Mouse (Mus musculus): Measurements from ENCODE around the gene Zfp282. TPM values are rescaled to one million over a fixed set of nuclear protein-coding genes. Genes with fewer than 3 reads are reported as not detected.

Gene Zfp282
- 12.0 and 12.1 TPM in 2 replicates for polyA plus RNA-seq (2015; fragmentation: Nextera tagmentation; extraction: Ambion mirVana)

DNA sequence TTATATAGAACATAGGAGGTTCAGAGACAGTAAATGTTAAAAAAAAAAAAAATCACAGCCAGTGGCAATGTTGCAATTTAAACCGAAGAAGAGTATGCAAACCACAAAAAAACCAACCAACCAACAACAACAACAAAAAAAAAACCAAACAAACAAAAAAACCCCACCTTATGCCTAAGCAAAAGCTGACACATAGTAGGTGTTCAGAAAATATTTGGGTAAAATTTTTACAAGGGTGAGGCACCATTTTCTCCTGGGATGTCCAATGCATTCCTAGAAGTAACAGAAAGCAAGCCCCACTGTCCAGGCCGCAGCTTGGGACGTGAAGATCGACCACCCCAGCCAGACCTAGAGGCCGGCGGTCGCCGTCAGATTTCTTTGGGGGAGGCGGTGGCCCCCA, at the start of gene Zfp282:
TSS of gene Zfp282 (plus strand) at position 147 of the 400 bp plus-strand sequence.
- Histone ChIP-seq H3K9ac (peak within 1 kb of the TSS; percentile 96), H3K4me2 (replicated peaks) (peak within 1 kb of the TSS; percentile 78), H3K36me3 (peaks cover 14% of the 10 kb centered on the region), H3K4me1 (replicated peaks) (peaks cover 15% of the 10 kb centered on the region), H3K27me3 (replicated peaks) (no peaks in the 10 kb centered on the region), H3K4me3 (replicated peaks) (peak within 1 kb of the TSS; percentile 98), H3K27ac (peak within 1 kb of the TSS; percentile 99), H3K9me3 (no peaks in the 10 kb centered on the region)
- WGBS: 4% methylated on average over 9 of the region's 9 CpGs
- no peak for ATAC-seq

DNA sequence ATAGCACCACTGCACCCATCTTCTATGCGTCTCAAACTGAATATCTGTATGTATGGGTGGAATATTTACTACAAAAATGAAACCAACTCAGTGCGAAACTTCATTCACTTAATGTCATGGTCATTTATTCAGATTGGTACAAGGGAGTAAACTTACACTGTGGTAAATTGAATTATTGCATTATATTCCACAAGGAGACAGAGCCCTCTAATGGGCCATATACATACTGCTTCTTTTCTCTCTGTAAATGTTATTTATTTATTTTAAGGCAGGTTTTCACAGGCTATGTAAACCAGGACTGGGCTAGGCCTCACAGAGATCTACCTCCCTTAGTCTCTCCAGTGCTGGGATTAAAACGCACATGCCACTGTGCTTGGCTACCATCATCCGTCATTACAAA, 49.5 kb upstream of the Zfp282 start:
- H3K27me3 ChIP-seq (replicated peaks): no peaks in the 10 kb centered on the region
- H3K27ac ChIP-seq: no peak overlapping the region
- H3K36me3 ChIP-seq: no peaks in the 10 kb centered on the region
- H3K4me1 ChIP-seq (replicated peaks): peaks cover 4% of the 10 kb centered on the region; the same call in 1 of the 2 replicates
- no peaks in the 10 kb centered on the region for H3K9me3 ChIP-seq
- no peak overlapping the region for H3K4me3 ChIP-seq (replicated peaks)
- no peak for ATAC-seq
- no peak overlapping the region for H3K9ac ChIP-seq
- WGBS: 94% methylated on average over 4 of the region's 4 CpGs
- H3K4me2 ChIP-seq (replicated peaks): no peak overlapping the region

DNA sequence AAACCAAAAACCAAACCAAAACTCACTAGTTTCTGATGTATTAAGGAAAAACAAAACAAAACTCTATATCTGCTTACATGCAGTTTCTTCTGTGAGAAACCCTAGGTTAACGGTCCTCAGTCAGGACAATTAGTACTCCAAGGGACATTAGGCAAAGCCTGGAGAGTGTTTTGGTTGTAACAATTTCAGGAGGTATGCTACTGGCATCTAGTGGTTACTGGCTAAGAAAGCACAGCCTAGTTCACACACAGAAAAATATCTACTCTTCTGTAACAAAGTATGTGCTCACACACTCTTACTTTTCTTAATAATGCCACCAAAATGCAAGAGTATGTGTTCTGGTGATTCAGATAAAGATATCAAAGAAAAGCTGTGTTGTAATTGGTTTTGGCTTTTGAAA, 48.1 kb upstream of the Zfp282 start:
- no peak overlapping the region for H3K4me2 ChIP-seq (replicated peaks)
- WGBS: 47% methylated on average over 1 of the region's 1 CpGs
- no peaks in the 10 kb centered on the region for H3K27me3 ChIP-seq (replicated peaks)
- no peaks in the 10 kb centered on the region for H3K9me3 ChIP-seq
- H3K9ac ChIP-seq: no peak overlapping the region
- H3K36me3 ChIP-seq: no peaks in the 10 kb centered on the region
- ATAC-seq: no peak
- no peak overlapping the region for H3K27ac ChIP-seq
- H3K4me3 ChIP-seq (replicated peaks): no peak overlapping the region
- peaks cover 4% of the 10 kb centered on the region; the same call in 1 of the 2 replicates for H3K4me1 ChIP-seq (replicated peaks)

DNA sequence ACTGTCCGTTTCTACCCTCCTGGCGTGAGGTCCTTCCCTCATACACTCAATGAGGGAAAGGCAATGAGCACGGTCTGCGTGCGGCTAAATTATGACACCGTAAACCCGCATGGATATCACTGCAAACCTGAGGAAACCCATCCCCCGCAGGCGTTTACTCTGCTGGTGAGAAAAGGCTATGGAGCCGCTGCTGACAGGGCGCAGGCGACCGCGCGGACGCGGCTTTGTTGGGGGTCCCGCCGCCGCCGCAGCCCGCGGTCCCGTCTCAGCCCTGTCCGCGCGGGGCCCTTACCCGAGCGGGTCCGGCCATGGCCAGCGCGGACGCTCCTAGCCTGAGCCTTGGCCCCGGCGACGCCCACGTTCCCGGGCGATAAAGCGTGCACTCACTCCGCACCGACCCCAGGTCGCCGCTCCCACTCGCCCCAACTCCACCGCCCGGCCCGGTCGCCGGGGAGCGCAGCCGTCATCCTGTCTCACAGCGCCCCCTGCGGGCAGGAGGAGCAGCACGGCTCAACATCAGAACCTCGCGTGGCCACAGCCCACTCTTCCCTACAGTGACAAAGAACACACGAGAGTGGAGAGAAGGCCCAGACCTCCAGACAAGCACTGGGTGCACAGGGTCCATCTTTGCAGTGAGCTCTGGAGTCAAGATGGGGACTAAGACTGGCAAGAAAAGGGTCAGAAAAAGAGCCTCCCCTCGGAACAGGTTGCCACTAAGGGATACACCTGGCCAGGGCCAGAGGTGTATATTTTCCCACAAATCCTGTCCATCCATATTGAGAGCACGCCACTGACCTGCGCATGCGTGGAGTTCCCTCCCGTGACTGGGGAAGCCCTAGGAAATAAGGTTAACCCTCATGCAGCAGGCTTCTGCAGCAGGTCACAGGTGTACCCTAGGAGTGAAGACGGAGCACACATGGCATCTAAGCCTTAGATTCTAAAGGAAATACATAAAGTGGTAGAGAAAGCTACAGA, 46.6 kb upstream of the Zfp282 start, which contains the start of gene Zfp786:
TSS of gene Zfp786 (minus strand) at position 764 of the 975 bp plus-strand sequence.
- Histone ChIP-seq H3K27me3 (replicated peaks) (no peaks in the 10 kb centered on the region), H3K9ac (peak within 1 kb of the TSS; percentile 85), H3K4me2 (replicated peaks) (peak within 1 kb of the TSS; percentile 66), H3K9me3 (no peaks in the 10 kb centered on the region), H3K36me3 (no peaks in the 10 kb centered on the region), H3K4me1 (replicated peaks) (peaks cover 4% of the 10 kb centered on the region; the same call in 1 of the 2 replicates), H3K27ac (peak within 1 kb of the TSS; percentile 78), H3K4me3 (replicated peaks) (peak within 1 kb of the TSS; percentile 94)
- peak; percentile 94 for ATAC-seq
- WGBS: 1% methylated on average over 64 of the region's 64 CpGs

DNA sequence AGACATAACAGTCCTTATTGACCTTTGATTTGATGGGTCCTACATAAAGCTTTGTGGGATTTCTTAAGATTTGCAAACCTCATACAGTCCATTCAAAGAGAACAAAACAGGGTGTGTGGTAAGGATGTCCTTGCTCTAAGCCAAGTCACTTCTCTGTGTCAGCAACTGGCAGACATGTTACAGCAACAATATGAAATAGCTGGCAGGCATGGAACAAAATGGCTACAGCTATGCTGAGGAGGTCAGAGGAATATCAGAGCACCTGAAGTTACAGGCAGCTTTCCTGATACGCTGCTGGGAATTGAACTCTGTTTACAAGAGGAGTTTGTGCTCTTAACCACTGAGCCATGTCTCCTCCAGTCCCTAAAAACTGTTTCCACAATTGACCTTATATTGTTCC, 44.8 kb upstream of the Zfp282 start:
- peaks cover 4% of the 10 kb centered on the region; the same call in 1 of the 2 replicates for H3K4me1 ChIP-seq (replicated peaks)
- WGBS: 89% methylated on average over 1 of the region's 1 CpGs
- no peak for ATAC-seq

DNA sequence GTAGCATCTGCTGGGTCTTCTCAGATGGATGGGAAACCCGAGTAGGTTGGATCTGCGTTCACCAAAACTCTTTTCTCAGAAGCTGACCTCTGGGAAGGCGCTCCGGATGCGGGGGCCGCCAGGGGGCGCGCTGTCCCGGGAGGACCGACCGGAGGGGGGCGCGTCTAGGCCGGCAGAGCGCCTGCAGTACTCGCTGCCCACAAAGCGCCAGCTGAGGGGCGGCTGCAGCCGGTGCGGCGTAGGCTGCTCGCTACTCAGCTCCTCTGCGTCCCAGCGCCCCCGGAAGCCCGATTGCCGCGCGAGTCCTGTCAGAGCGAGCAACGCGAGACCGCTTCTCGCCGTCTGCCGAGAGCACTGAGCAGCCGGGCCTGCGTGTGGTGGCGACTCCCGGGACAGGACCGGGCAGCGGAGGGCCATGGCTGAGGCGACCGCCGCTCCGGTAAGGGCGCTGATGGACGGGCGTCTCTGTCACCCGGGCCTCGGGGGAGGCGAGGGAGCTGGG, 41.5 kb upstream of the Zfp282 start, which contains the start of gene Zfp398:
TSS of gene Zfp398 (plus strand) at position 180 of the 502 bp plus-strand sequence.
- H3K9ac ChIP-seq: peak within 1 kb of the TSS; percentile 92
- WGBS: under 1% methylated on average over 52 of the region's 52 CpGs

More for the DNA sequence above, 44.8 kb upstream of the Zfp282 start:
- H3K9me3 ChIP-seq: no peaks in the 10 kb centered on the region
- H3K9ac ChIP-seq: no peak overlapping the region
- H3K4me3 ChIP-seq (replicated peaks): no peak overlapping the region
- H3K27ac ChIP-seq: no peak overlapping the region
- no peaks in the 10 kb centered on the region for H3K36me3 ChIP-seq
- no peak overlapping the region for H3K4me2 ChIP-seq (replicated peaks)
- no peaks in the 10 kb centered on the region for H3K27me3 ChIP-seq (replicated peaks)

DNA sequence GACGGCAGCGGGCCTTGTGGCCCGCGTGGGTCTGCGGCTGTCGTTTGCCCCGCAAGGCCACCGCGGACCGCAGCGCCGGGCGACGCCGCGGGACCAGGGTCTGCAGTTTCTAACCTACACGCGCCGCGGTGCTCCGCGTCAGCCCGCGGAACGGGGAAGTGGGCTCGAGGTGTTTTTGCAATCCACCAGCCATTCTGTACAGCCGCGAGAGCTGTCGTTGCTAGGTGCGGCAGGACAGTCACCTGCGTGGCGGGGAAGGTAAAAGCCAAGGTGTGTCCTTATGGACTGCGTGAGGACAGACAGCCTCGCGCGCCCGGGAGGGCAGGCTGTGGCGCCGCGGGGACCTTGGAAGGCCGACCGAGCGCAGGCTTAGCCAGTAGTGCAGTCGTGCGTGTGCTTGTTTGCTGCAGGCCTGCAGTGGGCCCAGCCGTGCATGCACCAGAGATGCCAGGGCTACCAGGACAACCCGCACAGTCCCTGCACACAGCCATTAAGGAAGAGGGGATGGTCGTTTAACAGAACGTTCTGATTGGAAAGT, 41.0 kb upstream of the Zfp282 start:
- Histone ChIP-seq H3K9ac (peak overlapping the region; percentile 92), H3K4me2 (replicated peaks) (peak overlapping the region; percentile 57), H3K36me3 (no peaks in the 10 kb centered on the region), H3K9me3 (no peaks in the 10 kb centered on the region), H3K4me1 (replicated peaks) (no peaks in the 10 kb centered on the region; the same call in 1 of the 2 replicates), H3K27ac (peak overlapping the region; percentile 97), H3K27me3 (replicated peaks) (no peaks in the 10 kb centered on the region), H3K4me3 (replicated peaks) (peak overlapping the region; percentile 90)
- under 1% methylated on average over 49 of the region's 49 CpGs for WGBS
- ATAC-seq: peak; percentile 78

More for the DNA sequence above, 41.5 kb upstream of the Zfp282 start, which contains the start of gene Zfp398:
- Histone ChIP-seq H3K36me3 (no peaks in the 10 kb centered on the region), H3K4me2 (replicated peaks) (peak within 1 kb of the TSS; percentile 57), H3K27ac (peak within 1 kb of the TSS; percentile 97), H3K4me3 (replicated peaks) (peak within 1 kb of the TSS; percentile 90), H3K4me1 (replicated peaks) (peaks cover 3% of the 10 kb centered on the region; the same call in 1 of the 2 replicates), H3K9me3 (no peaks in the 10 kb centered on the region), H3K27me3 (replicated peaks) (no peaks in the 10 kb centered on the region)
- peak; percentile 96 for ATAC-seq

DNA sequence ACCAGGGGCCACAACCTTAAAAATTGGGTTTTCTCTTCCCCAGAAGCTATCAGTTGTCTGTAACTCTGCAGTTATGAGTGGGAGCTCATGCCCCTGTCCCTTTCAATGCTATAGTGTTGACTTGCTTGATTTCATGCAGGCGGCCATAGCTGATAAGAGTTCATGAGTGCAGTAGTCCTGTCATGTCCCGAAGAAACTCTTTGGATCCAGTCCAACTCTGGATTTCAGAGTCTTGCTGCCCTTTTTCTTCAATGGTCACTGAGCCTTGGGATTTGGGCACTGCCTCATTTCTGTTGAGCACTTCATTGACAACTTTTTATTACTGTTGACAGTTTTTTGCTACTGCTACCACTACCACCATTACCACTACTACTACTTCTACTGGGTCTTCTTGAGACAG, 39.4 kb upstream of the Zfp282 start:
- WGBS: 67% methylated on average over 2 of the region's 2 CpGs
- H3K9ac ChIP-seq: no peak overlapping the region
- ATAC-seq: no peak
- H3K36me3 ChIP-seq: no peaks in the 10 kb centered on the region
- H3K4me2 ChIP-seq (replicated peaks): no peak overlapping the region
- no peaks in the 10 kb centered on the region for H3K27me3 ChIP-seq (replicated peaks)
- no peak overlapping the region for H3K27ac ChIP-seq
- H3K4me1 ChIP-seq (replicated peaks): no peaks in the 10 kb centered on the region; the same call in 1 of the 2 replicates
- H3K9me3 ChIP-seq: no peaks in the 10 kb centered on the region
- no peak overlapping the region for H3K4me3 ChIP-seq (replicated peaks)

DNA sequence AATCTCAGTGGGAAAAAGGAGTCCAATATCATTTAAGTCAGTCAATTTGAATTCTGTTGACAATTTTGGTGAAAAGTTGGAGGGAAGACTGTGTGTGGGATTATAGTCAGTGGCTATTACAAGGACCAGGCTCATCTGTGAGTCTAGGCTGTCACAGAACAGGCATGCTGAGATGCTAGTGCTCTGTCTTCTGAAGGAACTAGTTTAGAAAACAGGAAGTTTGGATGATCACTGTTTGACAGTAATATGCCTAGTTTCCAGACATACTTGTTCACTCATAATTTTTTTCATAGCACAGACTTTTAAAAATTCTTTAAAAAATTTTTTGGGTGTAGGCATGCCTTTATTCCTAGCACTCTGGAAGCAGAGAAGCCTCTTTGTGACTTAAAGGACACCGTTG, 35.9 kb upstream of the Zfp282 start:
- WGBS: 96% methylated on average over 1 of the region's 1 CpGs
- H3K4me3 ChIP-seq (replicated peaks): no peak overlapping the region
- H3K36me3 ChIP-seq: no peaks in the 10 kb centered on the region
- H3K4me1 ChIP-seq (replicated peaks): no peaks in the 10 kb centered on the region; the same call in 1 of the 2 replicates
- no peaks in the 10 kb centered on the region for H3K9me3 ChIP-seq
- no peak overlapping the region for H3K27ac ChIP-seq
- ATAC-seq: no peak
- no peaks in the 10 kb centered on the region for H3K27me3 ChIP-seq (replicated peaks)
- no peak overlapping the region for H3K9ac ChIP-seq
- H3K4me2 ChIP-seq (replicated peaks): no peak overlapping the region

DNA sequence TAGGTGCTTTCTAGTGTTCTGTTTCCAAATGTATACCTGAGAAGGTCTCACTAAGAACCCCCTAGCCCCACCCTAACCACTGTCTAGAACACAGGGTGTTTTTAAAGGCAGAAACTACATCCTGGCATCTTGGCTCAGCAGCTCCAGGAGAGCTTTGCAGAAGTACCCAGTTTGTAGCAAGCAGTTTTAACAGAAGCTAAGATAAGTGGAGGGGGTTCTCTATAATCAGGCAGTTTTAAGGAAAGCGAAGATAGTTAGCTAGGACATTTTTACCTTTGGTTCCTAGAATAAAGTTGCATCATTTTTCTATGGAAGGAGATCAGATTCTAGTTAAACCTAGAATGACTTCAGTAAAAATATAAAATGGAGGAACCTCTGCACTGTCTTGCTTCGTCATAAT, 35.2 kb upstream of the Zfp282 start:
- H3K4me3 ChIP-seq (replicated peaks): no peak overlapping the region
- no peak overlapping the region for H3K9ac ChIP-seq
- ATAC-seq: no peak

DNA sequence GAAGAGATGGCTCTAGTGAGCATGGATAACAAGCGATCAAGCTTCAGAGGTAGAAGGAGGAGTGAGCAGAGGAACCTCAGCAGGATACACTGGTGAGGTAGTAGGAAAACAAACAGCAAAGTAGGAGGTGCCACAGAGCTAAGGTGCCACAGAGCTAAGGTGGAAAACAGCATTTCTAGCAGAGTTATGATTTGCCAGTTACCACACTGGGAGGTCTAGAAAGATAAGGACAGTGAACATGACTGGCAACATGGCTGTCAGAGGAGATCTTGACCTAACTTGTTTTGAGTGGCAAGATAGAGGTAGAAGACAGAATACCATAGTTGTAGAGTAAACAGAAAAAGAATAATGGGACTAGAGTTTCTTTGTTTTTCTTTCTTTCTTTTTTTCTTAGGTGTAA, 34.7 kb upstream of the Zfp282 start:
- Histone ChIP-seq H3K4me1 (replicated peaks) (no peaks in the 10 kb centered on the region; the same call in 1 of the 2 replicates), H3K36me3 (no peaks in the 10 kb centered on the region), H3K4me3 (replicated peaks) (no peak overlapping the region), H3K9me3 (no peaks in the 10 kb centered on the region), H3K4me2 (replicated peaks) (no peak overlapping the region), H3K27me3 (replicated peaks) (no peaks in the 10 kb centered on the region), H3K27ac (no peak overlapping the region), H3K9ac (no peak overlapping the region)
- WGBS: 85% methylated on average over 1 of the region's 1 CpGs
- ATAC-seq: no peak

More for the DNA sequence above, 35.2 kb upstream of the Zfp282 start:
- Histone ChIP-seq H3K36me3 (no peaks in the 10 kb centered on the region), H3K27me3 (replicated peaks) (no peaks in the 10 kb centered on the region), H3K9me3 (no peaks in the 10 kb centered on the region), H3K4me1 (replicated peaks) (no peaks in the 10 kb centered on the region; the same call in 1 of the 2 replicates), H3K27ac (no peak overlapping the region), H3K4me2 (replicated peaks) (no peak overlapping the region)
- 94% methylated on average over 2 of the region's 2 CpGs for WGBS

DNA sequence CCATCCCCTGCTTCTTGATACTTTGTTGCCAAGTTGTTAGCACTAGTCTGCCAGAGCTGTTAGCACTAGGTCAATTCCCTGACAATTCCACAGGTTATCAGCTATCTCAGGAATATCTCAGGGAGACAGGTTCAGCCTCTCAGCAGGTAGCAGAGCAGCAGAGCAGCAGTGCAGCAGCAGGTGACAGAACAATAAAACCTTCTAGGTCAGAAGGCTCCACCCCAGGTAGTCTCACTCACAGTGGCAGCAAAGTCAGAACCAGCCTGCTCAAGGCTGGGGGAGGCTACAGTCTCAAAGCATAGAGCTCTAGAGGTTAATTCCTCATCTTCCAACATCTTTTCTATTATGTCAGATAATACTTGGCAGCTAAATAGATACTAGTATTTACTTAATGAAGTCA, 31.2 kb upstream of the Zfp282 start:
- peak; percentile 77 for ATAC-seq
- Histone ChIP-seq H3K4me3 (replicated peaks) (no peak overlapping the region), H3K27ac (no peak overlapping the region), H3K9ac (no peak overlapping the region), H3K4me2 (replicated peaks) (no peak overlapping the region), H3K27me3 (replicated peaks) (no peaks in the 10 kb centered on the region), H3K9me3 (no peaks in the 10 kb centered on the region), H3K4me1 (replicated peaks) (no peaks in the 10 kb centered on the region), H3K36me3 (no peaks in the 10 kb centered on the region)
